Mouse (Mus musculus): ENCODE data around the gene Senp2. TPM values are rescaled to one million over a fixed set of nuclear protein-coding genes. Genes with fewer than 3 reads are reported as not detected.

The Senp2 gene
- 42.1 and 44.5 TPM in 2 replicates for polyA plus RNA-seq (2015; fragmentation: Nextera tagmentation; extraction: Ambion mirVana)

DNA sequence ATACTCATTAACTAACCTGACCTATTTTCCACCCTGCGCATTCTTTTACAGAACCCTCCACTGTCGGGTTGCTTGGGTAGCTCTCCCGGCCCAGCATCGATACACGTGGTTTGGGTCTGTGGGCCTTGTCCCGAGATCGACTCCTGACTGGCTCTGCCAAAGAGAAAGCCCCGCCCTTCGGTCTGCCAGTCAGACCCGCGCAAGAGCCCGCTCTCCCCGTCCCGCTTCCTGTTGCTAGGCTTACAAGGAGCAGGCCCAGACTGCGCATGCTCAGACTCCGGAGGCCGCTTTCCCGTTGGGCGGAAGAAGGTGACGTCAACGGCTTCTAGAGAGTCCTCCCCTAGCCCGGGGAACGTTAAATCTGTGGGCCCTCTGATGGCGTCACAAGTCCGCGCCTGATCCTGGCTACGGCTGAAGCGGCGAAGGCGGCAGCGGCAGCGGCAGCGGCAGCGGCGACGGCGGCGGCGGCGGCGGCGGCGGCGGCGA is at the start of gene Senp2:
Gene Senp2, plus strand, starts transcription at position 386 of the 486 bp plus-strand sequence.
- peak within 1 kb of the TSS; percentile 94 for H3K9ac ChIP-seq (ENCODE audit: low read length)
- peaks cover 7% of the 10 kb centered on the region for H3K4me1 ChIP-seq (replicated peaks; ENCODE audit: control insufficient read depth, insufficient read depth, low read length)
- H3K4me3 ChIP-seq (ENCODE audit: low read length) = peak within 1 kb of the TSS; percentile 99
- no peaks in the 10 kb centered on the region for H3K36me3 ChIP-seq (ENCODE audit: control insufficient read depth, insufficient read depth, low read length)
- H3K27me3 ChIP-seq (ENCODE audit: control insufficient read depth, insufficient read depth, low read depth, low read length) = no peaks in the 10 kb centered on the region
- H3K4me2 ChIP-seq (ENCODE audit: low read depth, low read length) = peak within 1 kb of the TSS; percentile 63
- H3K27ac ChIP-seq (ENCODE audit: low read length) = peak within 1 kb of the TSS; percentile 67
- peak; percentile 99 for ATAC-seq (ENCODE audit: low read depth)
- under 1% methylated on average over 38 of the region's 45 CpGs for WGBS
- H3K9me3 ChIP-seq (ENCODE audit: control insufficient read depth, low read length) = no peaks in the 10 kb centered on the region

DNA sequence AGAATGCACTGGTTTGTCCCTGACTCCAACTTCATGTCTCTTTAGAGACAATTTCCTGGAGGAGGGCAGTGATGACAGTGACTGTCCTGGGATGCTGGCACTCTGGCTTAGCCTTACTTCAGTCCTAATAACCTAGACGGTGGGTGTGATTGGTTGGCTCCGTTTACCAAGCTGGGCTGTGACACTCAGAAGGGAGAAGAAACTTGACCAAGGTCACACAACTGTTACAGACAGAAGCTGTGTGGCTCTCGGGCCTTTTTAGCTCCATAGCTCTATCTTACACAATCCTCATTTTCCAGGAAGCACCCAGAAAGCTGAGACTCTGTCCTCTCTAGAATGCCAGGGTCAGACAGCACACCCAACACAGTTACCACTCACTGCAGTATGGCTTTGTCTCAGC is 43.7 kb upstream of the Senp2 start:
- WGBS = 61% methylated on average over 3 of the region's 3 CpGs
- Histone ChIP-seq H3K9me3 (ENCODE audit: control insufficient read depth, low read length) (no peaks in the 10 kb centered on the region), H3K4me1 (replicated peaks; ENCODE audit: control insufficient read depth, insufficient read depth, low read length) (no peaks in the 10 kb centered on the region), H3K9ac (ENCODE audit: low read length) (no peak overlapping the region), H3K27ac (ENCODE audit: low read length) (no peak overlapping the region), H3K27me3 (ENCODE audit: control insufficient read depth, insufficient read depth, low read depth, low read length) (no peaks in the 10 kb centered on the region), H3K4me2 (ENCODE audit: low read depth, low read length) (no peak overlapping the region), H3K36me3 (ENCODE audit: control insufficient read depth, insufficient read depth, low read length) (no peaks in the 10 kb centered on the region), H3K4me3 (ENCODE audit: low read length) (no peak overlapping the region)
- no peak for ATAC-seq (ENCODE audit: low read depth)

DNA sequence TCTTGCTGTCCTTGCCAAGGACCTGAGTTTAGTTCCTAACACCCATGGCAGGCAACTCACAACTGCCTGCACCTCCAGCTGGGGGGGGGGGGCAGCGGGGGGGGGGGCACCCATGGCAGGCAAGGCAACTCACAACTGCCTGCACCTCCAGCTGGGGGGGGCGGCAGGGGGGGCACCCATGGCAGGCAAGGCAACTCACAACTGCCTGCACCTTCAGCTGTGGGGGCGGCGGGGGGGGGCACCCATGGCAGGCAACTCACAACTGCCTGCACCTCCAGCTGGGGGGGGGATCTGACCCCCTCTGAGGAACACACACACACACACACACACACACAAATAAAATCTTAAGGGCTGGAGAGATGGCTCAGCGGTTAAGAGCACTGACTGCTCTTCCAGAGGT is 39.4 kb upstream of the Senp2 start:
- Histone ChIP-seq H3K4me3 (ENCODE audit: low read length) (no peak overlapping the region), H3K4me2 (ENCODE audit: low read depth, low read length) (no peak overlapping the region), H3K27ac (ENCODE audit: low read length) (no peak overlapping the region), H3K36me3 (ENCODE audit: control insufficient read depth, insufficient read depth, low read length) (no peaks in the 10 kb centered on the region), H3K27me3 (ENCODE audit: control insufficient read depth, insufficient read depth, low read depth, low read length) (no peaks in the 10 kb centered on the region), H3K9me3 (ENCODE audit: control insufficient read depth, low read length) (no peaks in the 10 kb centered on the region), H3K9ac (ENCODE audit: low read length) (no peak overlapping the region), H3K4me1 (replicated peaks; ENCODE audit: control insufficient read depth, insufficient read depth, low read length) (no peaks in the 10 kb centered on the region)
- WGBS = 80% methylated on average over 5 of the region's 5 CpGs
- peak; percentile 31; the same call in 1 of the 2 replicates for ATAC-seq (ENCODE audit: low read depth)

DNA sequence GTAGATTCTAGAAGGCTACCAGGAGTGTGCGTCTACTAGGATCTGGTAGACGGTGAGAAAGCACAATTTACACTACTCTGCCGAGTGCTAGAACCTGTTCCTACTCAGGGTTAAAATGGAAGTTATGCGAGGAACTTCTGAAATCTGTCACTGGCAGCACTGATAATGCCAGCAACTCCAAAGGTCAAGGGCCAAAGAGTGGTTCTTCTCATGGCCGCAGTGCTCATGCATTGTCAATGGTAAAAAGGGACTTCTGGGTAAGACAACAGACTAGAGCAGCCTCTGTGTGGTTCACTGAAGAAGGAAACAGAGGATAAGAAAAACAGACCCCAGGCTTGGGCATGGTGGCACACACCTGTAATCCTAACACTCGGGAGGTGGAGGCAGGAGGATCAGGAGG is 38.7 kb upstream of the Senp2 start:
- 64% methylated on average over 6 of the region's 6 CpGs for WGBS
- Histone ChIP-seq H3K27ac (ENCODE audit: low read length) (no peak overlapping the region), H3K9me3 (ENCODE audit: control insufficient read depth, low read length) (no peaks in the 10 kb centered on the region), H3K27me3 (ENCODE audit: control insufficient read depth, insufficient read depth, low read depth, low read length) (no peaks in the 10 kb centered on the region), H3K4me1 (replicated peaks; ENCODE audit: control insufficient read depth, insufficient read depth, low read length) (no peaks in the 10 kb centered on the region), H3K4me2 (ENCODE audit: low read depth, low read length) (no peak overlapping the region), H3K4me3 (ENCODE audit: low read length) (no peak overlapping the region), H3K36me3 (ENCODE audit: control insufficient read depth, insufficient read depth, low read length) (no peaks in the 10 kb centered on the region), H3K9ac (ENCODE audit: low read length) (no peak overlapping the region)
- no peak for ATAC-seq (ENCODE audit: low read depth)

DNA sequence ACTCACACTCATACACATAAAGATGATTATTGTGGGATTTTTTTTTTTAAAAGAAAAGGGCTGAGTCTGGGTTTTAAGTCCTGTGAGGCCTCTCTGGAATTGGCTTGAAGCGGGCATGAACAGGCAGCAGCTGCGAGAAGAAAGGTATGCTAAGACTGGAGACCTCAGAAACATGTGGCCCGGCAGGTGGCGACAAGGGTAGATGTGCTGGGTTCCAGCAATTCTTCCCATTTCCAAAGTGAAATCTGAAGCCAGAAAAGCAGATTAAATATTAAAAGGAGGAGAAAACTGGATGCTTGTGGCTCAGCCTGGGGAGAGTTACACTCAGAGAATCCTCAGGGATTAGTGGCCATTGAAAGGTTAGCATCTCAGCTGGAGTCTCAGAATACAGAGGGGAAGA is 37.8 kb upstream of the Senp2 start:
- no peak overlapping the region for H3K4me3 ChIP-seq (ENCODE audit: low read length)
- H3K27ac ChIP-seq (ENCODE audit: low read length) = no peak overlapping the region
- no peak for ATAC-seq (ENCODE audit: low read depth)
- WGBS = 66% methylated on average over 4 of the region's 4 CpGs
- H3K27me3 ChIP-seq (ENCODE audit: control insufficient read depth, insufficient read depth, low read depth, low read length) = peaks cover 3% of the 10 kb centered on the region; the same call in 1 of the 2 replicates
- no peaks in the 10 kb centered on the region for H3K9me3 ChIP-seq (ENCODE audit: control insufficient read depth, low read length)
- H3K9ac ChIP-seq (ENCODE audit: low read length) = no peak overlapping the region
- no peak overlapping the region for H3K4me2 ChIP-seq (ENCODE audit: low read depth, low read length)
- no peaks in the 10 kb centered on the region for H3K4me1 ChIP-seq (replicated peaks; ENCODE audit: control insufficient read depth, insufficient read depth, low read length)
- no peaks in the 10 kb centered on the region for H3K36me3 ChIP-seq (ENCODE audit: control insufficient read depth, insufficient read depth, low read length)

DNA sequence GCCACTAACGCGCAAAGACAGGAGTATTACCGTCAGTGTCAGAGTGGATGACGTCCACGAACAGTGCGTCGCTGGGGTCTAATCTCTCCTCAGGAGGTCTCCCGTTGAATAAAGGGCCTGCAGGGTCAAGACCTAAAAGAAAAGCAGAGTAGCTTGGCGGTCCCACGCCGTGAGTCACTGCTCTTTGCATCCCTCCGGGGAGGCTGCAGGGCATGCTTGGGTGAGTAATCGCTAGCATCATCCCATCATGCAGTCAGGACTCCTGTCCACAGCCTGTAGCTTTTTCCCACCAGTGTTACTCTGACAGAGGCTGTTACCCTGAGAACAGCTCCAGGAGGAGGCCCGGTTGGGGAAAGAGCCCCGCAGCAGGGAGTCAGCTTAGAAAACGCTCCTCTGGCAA is 33.1 kb upstream of the Senp2 start:
- no peak overlapping the region for H3K9ac ChIP-seq (ENCODE audit: low read length)
- H3K4me3 ChIP-seq (ENCODE audit: low read length) = no peak overlapping the region
- ATAC-seq (ENCODE audit: low read depth) = no peak
- no peaks in the 10 kb centered on the region for H3K9me3 ChIP-seq (ENCODE audit: control insufficient read depth, low read length)
- peaks cover 3% of the 10 kb centered on the region; the same call in 1 of the 2 replicates for H3K27me3 ChIP-seq (ENCODE audit: control insufficient read depth, insufficient read depth, low read depth, low read length)
- no peaks in the 10 kb centered on the region for H3K36me3 ChIP-seq (ENCODE audit: control insufficient read depth, insufficient read depth, low read length)
- 10% methylated on average over 16 of the region's 16 CpGs for WGBS
- H3K27ac ChIP-seq (ENCODE audit: low read length) = no peak overlapping the region
- peak overlapping the region; percentile 22 for H3K4me2 ChIP-seq (ENCODE audit: low read depth, low read length)
- H3K4me1 ChIP-seq (replicated peaks; ENCODE audit: control insufficient read depth, insufficient read depth, low read length) = no peaks in the 10 kb centered on the region

DNA sequence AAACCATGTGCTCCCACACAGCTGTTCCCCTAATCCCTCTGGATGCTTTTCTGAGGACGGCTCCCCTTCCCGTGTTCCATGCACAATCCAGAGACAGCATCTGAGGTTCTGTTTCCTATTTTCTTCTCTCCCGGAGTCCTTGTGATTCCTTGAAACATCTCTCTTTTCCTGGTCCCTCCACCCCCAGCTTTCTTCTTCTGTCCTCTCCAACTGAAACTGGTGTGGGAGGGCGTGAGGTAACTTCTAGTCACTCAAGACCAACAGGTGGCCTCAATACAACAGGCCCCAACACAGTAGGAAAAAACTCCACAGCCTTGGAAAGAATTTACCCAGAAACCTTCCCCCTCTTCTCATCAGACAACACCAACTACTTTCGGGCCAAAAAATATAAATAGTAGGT is 31.9 kb upstream of the Senp2 start:
- Histone ChIP-seq H3K36me3 (ENCODE audit: control insufficient read depth, insufficient read depth, low read length) (no peaks in the 10 kb centered on the region), H3K27ac (ENCODE audit: low read length) (no peak overlapping the region), H3K27me3 (ENCODE audit: control insufficient read depth, insufficient read depth, low read depth, low read length) (peaks cover 3% of the 10 kb centered on the region; the same call in 1 of the 2 replicates), H3K4me2 (ENCODE audit: low read depth, low read length) (no peak overlapping the region), H3K9me3 (ENCODE audit: control insufficient read depth, low read length) (no peaks in the 10 kb centered on the region), H3K9ac (ENCODE audit: low read length) (no peak overlapping the region), H3K4me3 (ENCODE audit: low read length) (no peak overlapping the region), H3K4me1 (replicated peaks; ENCODE audit: control insufficient read depth, insufficient read depth, low read length) (no peaks in the 10 kb centered on the region)
- ATAC-seq (ENCODE audit: low read depth) = no peak
- WGBS = 67% methylated on average over 5 of the region's 5 CpGs

DNA sequence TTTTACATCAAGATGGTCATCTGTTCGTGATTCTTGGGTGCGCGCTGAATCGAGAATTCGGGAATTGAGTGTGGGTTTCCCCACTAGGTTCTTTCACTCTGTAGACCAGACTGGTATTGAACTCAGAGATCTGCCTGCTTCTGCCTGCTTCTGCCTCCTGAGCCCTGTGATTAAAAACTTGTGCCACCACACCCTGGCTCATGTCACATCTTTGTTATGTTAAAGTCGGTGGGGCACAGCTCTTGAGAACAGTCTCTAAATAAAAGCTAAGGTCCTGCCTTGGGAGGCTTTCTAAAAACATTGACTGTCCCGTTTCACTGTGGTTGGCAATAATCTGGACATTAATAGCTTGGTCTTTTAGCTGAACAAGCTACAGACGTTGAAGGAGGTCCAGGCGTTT is 26.1 kb upstream of the Senp2 start:
- Histone ChIP-seq H3K27ac (ENCODE audit: low read length) (no peak overlapping the region), H3K4me2 (ENCODE audit: low read depth, low read length) (no peak overlapping the region), H3K9me3 (ENCODE audit: control insufficient read depth, low read length) (no peaks in the 10 kb centered on the region), H3K36me3 (ENCODE audit: control insufficient read depth, insufficient read depth, low read length) (no peaks in the 10 kb centered on the region), H3K4me3 (ENCODE audit: low read length) (no peak overlapping the region), H3K9ac (ENCODE audit: low read length) (no peak overlapping the region), H3K27me3 (ENCODE audit: control insufficient read depth, insufficient read depth, low read depth, low read length) (no peaks in the 10 kb centered on the region), H3K4me1 (replicated peaks; ENCODE audit: control insufficient read depth, insufficient read depth, low read length) (no peaks in the 10 kb centered on the region)
- ATAC-seq (ENCODE audit: low read depth) = no peak
- WGBS = 93% methylated on average over 9 of the region's 9 CpGs

DNA sequence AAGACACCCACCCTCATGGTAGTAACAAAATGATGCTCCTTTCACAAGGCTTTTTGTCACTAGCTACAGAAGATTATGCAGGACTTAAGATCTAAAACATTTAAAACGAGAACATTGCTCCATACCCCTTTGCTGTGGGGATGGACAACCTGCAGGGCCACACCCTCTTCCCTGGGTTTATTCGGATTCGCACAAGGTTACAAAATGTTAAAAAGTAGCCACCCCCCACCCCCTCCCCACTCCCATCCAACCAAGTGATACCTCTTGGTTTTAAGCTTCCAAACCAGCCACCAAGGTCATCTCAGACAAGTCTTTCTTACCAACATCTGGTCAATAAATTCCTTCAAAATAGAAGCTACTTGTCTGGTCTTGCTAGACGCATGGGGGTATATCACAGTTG is 25.7 kb upstream of the Senp2 start:
- WGBS = 89% methylated on average over 4 of the region's 4 CpGs
- ATAC-seq (ENCODE audit: low read depth) = no peak
- no peak overlapping the region for H3K27ac ChIP-seq (ENCODE audit: low read length)
- no peaks in the 10 kb centered on the region for H3K4me1 ChIP-seq (replicated peaks; ENCODE audit: control insufficient read depth, insufficient read depth, low read length)
- no peaks in the 10 kb centered on the region for H3K27me3 ChIP-seq (ENCODE audit: control insufficient read depth, insufficient read depth, low read depth, low read length)
- no peaks in the 10 kb centered on the region for H3K9me3 ChIP-seq (ENCODE audit: control insufficient read depth, low read length)
- no peaks in the 10 kb centered on the region for H3K36me3 ChIP-seq (ENCODE audit: control insufficient read depth, insufficient read depth, low read length)
- H3K9ac ChIP-seq (ENCODE audit: low read length) = no peak overlapping the region
- H3K4me3 ChIP-seq (ENCODE audit: low read length) = no peak overlapping the region
- H3K4me2 ChIP-seq (ENCODE audit: low read depth, low read length) = no peak overlapping the region

DNA sequence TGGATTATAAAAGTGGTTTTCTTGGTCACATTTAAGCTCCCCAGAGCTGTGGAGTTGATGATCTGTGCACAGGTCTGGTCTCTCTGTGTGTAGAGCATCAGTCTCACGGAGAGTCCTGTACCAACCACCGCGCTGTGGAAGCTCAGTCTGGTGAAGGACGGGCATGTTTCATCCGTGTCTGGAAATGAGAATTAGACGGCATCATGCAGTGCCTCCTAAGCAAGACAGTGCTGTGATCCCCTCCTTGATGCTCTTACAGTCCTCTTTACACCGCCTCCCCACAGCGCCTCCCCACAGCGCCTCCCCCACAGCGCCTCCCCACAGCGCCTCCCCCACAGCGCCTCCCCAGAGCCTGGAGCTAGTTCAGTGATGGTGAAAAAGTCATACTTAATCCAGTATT is 25.2 kb upstream of the Senp2 start:
- Histone ChIP-seq H3K4me1 (replicated peaks; ENCODE audit: control insufficient read depth, insufficient read depth, low read length) (no peaks in the 10 kb centered on the region), H3K4me2 (ENCODE audit: low read depth, low read length) (no peak overlapping the region), H3K9me3 (ENCODE audit: control insufficient read depth, low read length) (no peaks in the 10 kb centered on the region), H3K27me3 (ENCODE audit: control insufficient read depth, insufficient read depth, low read depth, low read length) (no peaks in the 10 kb centered on the region), H3K4me3 (ENCODE audit: low read length) (no peak overlapping the region), H3K9ac (ENCODE audit: low read length) (no peak overlapping the region), H3K36me3 (ENCODE audit: control insufficient read depth, insufficient read depth, low read length) (no peaks in the 10 kb centered on the region), H3K27ac (ENCODE audit: low read length) (no peak overlapping the region)
- WGBS = 84% methylated on average over 12 of the region's 12 CpGs
- ATAC-seq (ENCODE audit: low read depth) = no peak

All from lung, embryonic 16.5 days (tissue).